Mouse (Mus musculus) kidney, postnatal 36 days (tissue): Measurements from ENCODE around the gene 4930516K23Rik.

Experiments
- DNase-seq, 2 experiments: peaks; one replicate each; pipeline ENCODE4 v3.0.0; 2021 to 2022; ENCODE audit warnings: mixed read lengths in 2 of 2

Gene 4930516K23Rik

GRCm38 (mm10) chr7:104061345-104061744 is at the start of gene 4930516K23Rik:
TSS of gene 4930516K23Rik (minus strand) at chr7:104061445.
- no peak for DNase-seq

- no peak for DNase-seq
These were observed 43.4 kb upstream of the 4930516K23Rik start, which contains the start of gene Olfr646 for GRCm38 (mm10) chr7:104104757-104104972. TSS of gene Olfr646 (plus strand) at chr7:104104873.

GRCm38 (mm10) chr7:104103913-104104756 is 42.9 kb upstream of the 4930516K23Rik start:
- DNase-seq = no peak

GRCm38 (mm10) chr7:104085365-104085764 is 24.1 kb upstream of the 4930516K23Rik start, which contains the start of gene Olfr645:
TSS of gene Olfr645 (minus strand) at chr7:104085465.
- no peak for DNase-seq

GRCm38 (mm10) chr7:104071769-104072168 is 10.5 kb upstream of the 4930516K23Rik start, which contains the start of gene Olfr644:
TSS of gene Olfr644 (minus strand) at chr7:104071869.
- no peak for DNase-seq

GRCm38 (mm10) chr7:104059215-104059614 is 2.0 kb downstream of the 4930516K23Rik start:
- no peak for DNase-seq

GRCm38 (mm10) chr7:104052566-104052965 is 8.7 kb downstream of the 4930516K23Rik start, which contains the start of gene Olfr642:
TSS of gene Olfr642 (minus strand) at chr7:104052666.
- DNase-seq = no peak

- DNase-seq = no peak
These were observed 10.5 kb downstream of the 4930516K23Rik start for GRCm38 (mm10) chr7:104050745-104051144.

GRCm38 (mm10) chr7:104035145-104035544 is 26.1 kb downstream of the 4930516K23Rik start, which contains the start of gene Olfr641:
TSS of gene Olfr641 (plus strand) at chr7:104035445.
- DNase-seq = no peak

GRCm38 (mm10) chr7:104026978-104027377 is 34.3 kb downstream of the 4930516K23Rik start:
- no peak for DNase-seq

- DNase-seq = no peak
These were observed 35.8 kb downstream of the 4930516K23Rik start, which contains the start of gene Olfr640 for GRCm38 (mm10) chr7:104025473-104025872. TSS of gene Olfr640 (minus strand) at chr7:104025573.

GRCm38 (mm10) chr7:104021651-104022050 is 39.6 kb downstream of the 4930516K23Rik start:
- DNase-seq = no peak

- DNase-seq = no peak
These were observed 42.3 kb downstream of the 4930516K23Rik start for GRCm38 (mm10) chr7:104018953-104019352.

GRCm38 (mm10) chr7:104017203-104017602 is 44.0 kb downstream of the 4930516K23Rik start, which contains the start of gene Olfr639:
TSS of gene Olfr639 (minus strand) at chr7:104017303.
- no peak for DNase-seq
